Mouse (Mus musculus): ENCODE data around the gene Fam178b. TPM values are rescaled to one million over a fixed set of nuclear protein-coding genes. Genes with fewer than 3 reads are reported as not detected.

Fam178b gene
- polyA plus RNA-seq, 1 experiment, result 410 TPM

DNA sequence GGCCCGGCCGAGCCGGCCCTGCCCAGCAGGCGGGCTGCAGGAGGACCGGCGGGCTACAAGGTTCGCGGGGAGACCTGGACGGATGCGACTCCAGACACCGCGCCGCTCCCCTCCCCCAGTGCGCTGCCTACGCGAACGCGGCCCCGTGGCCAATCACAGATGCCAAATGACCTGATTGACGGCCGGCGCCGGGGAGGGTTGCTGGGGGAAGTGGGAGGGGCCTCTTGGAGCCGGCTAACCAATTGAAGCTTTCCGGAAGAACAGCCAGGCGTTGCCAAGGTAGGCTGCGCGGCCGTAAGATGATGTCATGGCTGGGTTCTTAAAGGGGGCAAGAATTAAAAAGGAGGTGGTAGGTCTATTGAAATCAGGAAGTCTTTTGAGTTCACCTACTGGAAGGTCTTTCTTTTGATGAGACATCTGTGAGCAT is 26.9 kb upstream of the Fam178b start, which contains the start of gene 4933424G06Rik:
Gene 4933424G06Rik (plus strand): TSS at position 296 of the 427 bp plus-strand sequence.
- Histone ChIP-seq H3K27me3 (ENCODE audit: control insufficient read depth, insufficient read depth, low read length) (no peaks in the 10 kb centered on the region), H3K4me3 (ENCODE audit: control insufficient read depth, low read depth, low read length) (peak within 1 kb of the TSS; percentile 98), H3K36me3 (ENCODE audit: control insufficient read depth, insufficient read depth, low read length) (no peaks in the 10 kb centered on the region), H3K4me1 (ENCODE audit: control insufficient read depth, insufficient read depth, low read length) (peaks cover 6% of the 10 kb centered on the region; the same call in 1 of the 2 replicates), H3K27ac (ENCODE audit: control insufficient read depth, insufficient read depth, low read depth, low read length) (peak within 1 kb of the TSS; percentile 75)
- TF ChIP-seq CTCF (IDR thresholded peaks at IDR 0.05; ENCODE audit: control insufficient read depth, insufficient read depth, insufficient replicate concordance, low read depth, low read length) (no peak), POLR2A (IDR thresholded peaks at IDR 0.05; ENCODE audit: control insufficient read depth, low read depth, low read length) (peak; percentile 83)

DNA sequence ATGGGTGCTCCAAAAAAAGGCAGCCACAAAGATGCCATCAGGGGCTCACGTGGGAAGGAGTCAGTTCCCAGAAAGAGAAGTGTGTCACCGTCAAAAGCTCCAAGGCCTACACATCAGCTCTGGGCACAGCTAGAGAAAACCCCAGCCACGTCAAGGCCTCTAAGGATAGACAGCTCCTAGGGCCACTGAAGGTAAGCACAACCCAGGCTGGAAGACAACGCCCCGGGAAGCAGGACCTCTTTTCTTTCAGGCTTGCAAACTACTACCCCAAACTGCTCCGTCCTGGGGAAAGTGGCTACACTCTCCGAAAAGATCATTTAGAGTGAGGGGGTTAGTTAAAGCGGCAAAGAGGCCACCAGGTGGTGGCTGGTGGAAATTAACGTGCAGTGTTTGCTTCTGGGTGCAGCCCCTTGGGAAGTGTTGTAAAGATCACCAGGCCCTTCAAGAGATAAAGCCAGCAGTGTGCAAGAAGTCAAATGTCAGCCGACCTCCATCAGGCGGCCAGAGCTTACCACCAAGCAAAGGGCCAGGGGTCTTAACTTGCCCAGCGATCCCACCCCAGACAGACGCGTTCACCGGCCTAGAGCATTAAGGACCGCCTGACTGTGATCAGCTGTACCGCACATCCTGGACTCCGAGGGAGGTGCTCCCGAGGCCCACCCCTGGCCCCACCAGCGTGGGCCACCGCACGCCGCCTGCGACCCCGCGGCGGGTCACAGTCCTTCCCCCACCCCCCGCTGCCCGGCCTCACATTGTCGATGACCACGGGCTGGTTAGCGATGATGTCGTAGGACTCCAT is 26.3 kb upstream of the Fam178b start:
- TF ChIP-seq CTCF (IDR thresholded peaks at IDR 0.05; ENCODE audit: control insufficient read depth, insufficient read depth, insufficient replicate concordance, low read depth, low read length) (0 out of 2 replicates have a peak, but pooled peaks have one; percentile 1), POLR2A (IDR thresholded peaks at IDR 0.05; ENCODE audit: control insufficient read depth, low read depth, low read length) (no peak)
- Histone ChIP-seq H3K36me3 (ENCODE audit: control insufficient read depth, insufficient read depth, low read length) (no peaks in the 10 kb centered on the region), H3K27me3 (ENCODE audit: control insufficient read depth, insufficient read depth, low read length) (no peaks in the 10 kb centered on the region), H3K4me3 (ENCODE audit: control insufficient read depth, low read depth, low read length) (peak overlapping the region; percentile 98), H3K4me1 (ENCODE audit: control insufficient read depth, insufficient read depth, low read length) (peaks cover 6% of the 10 kb centered on the region; the same call in 1 of the 2 replicates), H3K27ac (ENCODE audit: control insufficient read depth, insufficient read depth, low read depth, low read length) (peak overlapping the region; percentile 75)

DNA sequence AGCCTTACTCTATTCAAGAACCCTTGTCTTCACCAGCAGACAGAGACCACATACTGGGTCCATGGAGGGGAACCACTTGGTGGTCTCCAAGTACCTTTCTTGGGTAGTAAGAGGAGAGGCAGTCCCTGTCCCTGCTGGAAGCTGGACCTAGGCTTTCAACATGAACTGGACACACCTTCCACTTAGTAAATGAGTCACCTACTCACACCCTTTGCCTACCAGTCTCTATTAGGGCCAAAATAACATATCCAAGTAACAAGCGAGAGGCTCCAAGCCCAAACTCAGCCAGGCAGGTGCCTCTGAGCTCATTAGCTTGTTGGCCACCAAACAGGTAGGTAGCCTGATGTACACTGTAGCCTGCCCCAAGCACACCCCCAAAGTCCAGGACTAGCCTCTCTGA is 25.6 kb upstream of the Fam178b start:
- H3K36me3 ChIP-seq (ENCODE audit: control insufficient read depth, insufficient read depth, low read length), result no peaks in the 10 kb centered on the region
- no peak overlapping the region for H3K27ac ChIP-seq (ENCODE audit: control insufficient read depth, insufficient read depth, low read depth, low read length)
- TF ChIP-seq CTCF (IDR thresholded peaks at IDR 0.05; ENCODE audit: control insufficient read depth, insufficient read depth, insufficient replicate concordance, low read depth, low read length) (no peak), POLR2A (IDR thresholded peaks at IDR 0.05; ENCODE audit: control insufficient read depth, low read depth, low read length) (no peak)
- H3K27me3 ChIP-seq (ENCODE audit: control insufficient read depth, insufficient read depth, low read length), result no peaks in the 10 kb centered on the region
- H3K4me3 ChIP-seq (ENCODE audit: control insufficient read depth, low read depth, low read length), result peak overlapping the region; percentile 98
- peaks cover 6% of the 10 kb centered on the region; the same call in 1 of the 2 replicates for H3K4me1 ChIP-seq (ENCODE audit: control insufficient read depth, insufficient read depth, low read length)

- Histone ChIP-seq H3K27ac (ENCODE audit: control insufficient read depth, insufficient read depth, low read depth, low read length) (no peak overlapping the region), H3K36me3 (ENCODE audit: control insufficient read depth, insufficient read depth, low read length) (no peaks in the 10 kb centered on the region)
Measured at GRCm38 (mm10) chr1:36707797-36708196, 24.8 kb upstream of the Fam178b start.

DNA sequence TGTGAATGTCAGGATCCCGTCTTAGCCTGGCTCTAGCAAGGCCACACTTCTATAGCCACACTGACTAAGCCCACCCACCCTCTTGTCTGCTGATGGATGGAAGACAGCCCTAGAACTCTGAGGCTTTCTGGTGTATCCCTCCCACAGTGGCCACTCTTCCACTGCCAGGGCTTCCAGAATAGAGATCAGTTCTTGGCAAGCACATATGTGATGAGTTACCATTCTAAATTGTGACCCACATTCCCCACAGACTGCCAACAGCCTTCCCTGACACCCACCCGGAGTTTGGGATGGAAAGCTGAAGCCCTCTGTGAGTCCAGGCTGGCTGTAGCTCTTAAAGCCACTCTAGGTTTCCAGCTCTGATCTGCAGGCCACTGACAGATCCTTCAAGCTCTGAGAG is 24.2 kb upstream of the Fam178b start:
- no peak overlapping the region for H3K27ac ChIP-seq (ENCODE audit: control insufficient read depth, insufficient read depth, low read depth, low read length)

More at GRCm38 (mm10) chr1:36707797-36708196, 24.8 kb upstream of the Fam178b start:
- Histone ChIP-seq H3K27me3 (ENCODE audit: control insufficient read depth, insufficient read depth, low read length) (no peaks in the 10 kb centered on the region), H3K4me3 (ENCODE audit: control insufficient read depth, low read depth, low read length) (no peak overlapping the region; the same call in 1 of the 2 replicates), H3K4me1 (ENCODE audit: control insufficient read depth, insufficient read depth, low read length) (peaks cover 6% of the 10 kb centered on the region; the same call in 1 of the 2 replicates)
- TF ChIP-seq CTCF (IDR thresholded peaks at IDR 0.05; ENCODE audit: control insufficient read depth, insufficient read depth, insufficient replicate concordance, low read depth, low read length) (no peak), POLR2A (IDR thresholded peaks at IDR 0.05; ENCODE audit: control insufficient read depth, low read depth, low read length) (no peak)

DNA sequence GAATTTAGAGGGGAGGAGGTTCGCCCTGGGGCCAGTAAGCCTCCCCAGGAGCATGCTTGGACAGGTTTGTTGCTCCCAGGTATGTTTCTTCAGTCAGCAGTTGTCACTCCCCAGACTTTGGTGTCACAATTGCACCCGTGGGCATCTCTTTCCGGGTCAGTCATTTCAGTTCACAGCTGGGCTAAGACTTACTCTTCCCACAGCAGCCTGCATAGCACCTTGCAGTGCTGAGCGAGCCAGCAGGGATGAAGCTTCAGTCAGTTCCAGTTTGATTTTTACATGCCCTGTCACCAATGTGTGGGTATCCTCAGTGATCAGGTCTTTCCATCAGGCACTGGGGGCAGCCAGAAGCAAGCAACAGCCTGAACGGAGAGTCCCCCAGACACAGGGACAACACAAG is 14.0 kb upstream of the Fam178b start:
- peaks cover 3% of the 10 kb centered on the region for H3K4me1 ChIP-seq (ENCODE audit: control insufficient read depth, insufficient read depth, low read length)
- no peak overlapping the region for H3K27ac ChIP-seq (ENCODE audit: control insufficient read depth, insufficient read depth, low read depth, low read length)
- TF ChIP-seq CTCF (IDR thresholded peaks at IDR 0.05; ENCODE audit: control insufficient read depth, insufficient read depth, insufficient replicate concordance, low read depth, low read length), result no peak
- TF ChIP-seq POLR2A (IDR thresholded peaks at IDR 0.05; ENCODE audit: control insufficient read depth, low read depth, low read length), result no peak
- no peak overlapping the region for H3K4me3 ChIP-seq (ENCODE audit: control insufficient read depth, low read depth, low read length)
- no peaks in the 10 kb centered on the region for H3K36me3 ChIP-seq (ENCODE audit: control insufficient read depth, insufficient read depth, low read length)
- H3K27me3 ChIP-seq (ENCODE audit: control insufficient read depth, insufficient read depth, low read length), result no peaks in the 10 kb centered on the region

More for the DNA sequence above, 24.2 kb upstream of the Fam178b start:
- no peaks in the 10 kb centered on the region for H3K36me3 ChIP-seq (ENCODE audit: control insufficient read depth, insufficient read depth, low read length)
- TF ChIP-seq CTCF (IDR thresholded peaks at IDR 0.05; ENCODE audit: control insufficient read depth, insufficient read depth, insufficient replicate concordance, low read depth, low read length) (no peak), POLR2A (IDR thresholded peaks at IDR 0.05; ENCODE audit: control insufficient read depth, low read depth, low read length) (no peak)
- H3K4me1 ChIP-seq (ENCODE audit: control insufficient read depth, insufficient read depth, low read length), result peaks cover 6% of the 10 kb centered on the region; the same call in 1 of the 2 replicates
- H3K4me3 ChIP-seq (ENCODE audit: control insufficient read depth, low read depth, low read length), result no peak overlapping the region
- no peaks in the 10 kb centered on the region for H3K27me3 ChIP-seq (ENCODE audit: control insufficient read depth, insufficient read depth, low read length)

- Histone ChIP-seq H3K27me3 (ENCODE audit: control insufficient read depth, insufficient read depth, low read length) (no peaks in the 10 kb centered on the region), H3K4me3 (ENCODE audit: control insufficient read depth, low read depth, low read length) (no peak overlapping the region), H3K27ac (ENCODE audit: control insufficient read depth, insufficient read depth, low read depth, low read length) (no peak overlapping the region), H3K36me3 (ENCODE audit: control insufficient read depth, insufficient read depth, low read length) (no peaks in the 10 kb centered on the region), H3K4me1 (ENCODE audit: control insufficient read depth, insufficient read depth, low read length) (peaks cover 5% of the 10 kb centered on the region)
- TF ChIP-seq POLR2A (IDR thresholded peaks at IDR 0.05; ENCODE audit: control insufficient read depth, low read depth, low read length) (no peak), CTCF (IDR thresholded peaks at IDR 0.05; ENCODE audit: control insufficient read depth, insufficient read depth, insufficient replicate concordance, low read depth, low read length) (no peak)
Measured at GRCm38 (mm10) chr1:36696411-36696810, 13.4 kb upstream of the Fam178b start.
